Mouse (Mus musculus) Muller cell, postnatal 12 days (primary cell): ENCODE measurements around the gene Podnl1.

ENCODE experiments used
- DNase-seq: peaks from one replicate; pipeline ENCODE4 v3.0.0-alpha.2; 2015; ENCODE audit errors: inconsistent ontology term

The Podnl1 gene

DNA sequence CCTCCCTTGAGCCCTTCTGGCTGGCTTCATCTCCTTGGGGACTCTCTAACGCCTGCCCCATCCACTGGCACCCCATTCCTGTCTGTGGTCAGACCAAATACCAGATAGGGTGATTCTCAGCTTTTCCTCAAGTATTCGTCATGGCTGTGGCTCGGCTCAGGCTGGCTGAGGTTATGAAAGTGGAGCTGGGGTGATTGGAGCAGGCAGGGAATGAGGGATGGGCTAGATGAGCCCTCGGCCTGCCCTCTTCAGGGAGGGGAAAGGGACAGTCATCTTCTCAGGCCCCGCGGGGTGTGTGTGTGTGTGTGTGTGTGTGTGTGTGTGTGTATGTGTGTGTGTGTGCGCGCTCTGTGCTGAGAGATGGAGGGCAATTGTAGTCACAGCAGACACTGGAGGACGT lies at the start of gene Podnl1:
Gene Podnl1 (plus strand): TSS at position 334 of the 400 bp plus-strand sequence.
- DNase-seq = peak; percentile 93

DNA sequence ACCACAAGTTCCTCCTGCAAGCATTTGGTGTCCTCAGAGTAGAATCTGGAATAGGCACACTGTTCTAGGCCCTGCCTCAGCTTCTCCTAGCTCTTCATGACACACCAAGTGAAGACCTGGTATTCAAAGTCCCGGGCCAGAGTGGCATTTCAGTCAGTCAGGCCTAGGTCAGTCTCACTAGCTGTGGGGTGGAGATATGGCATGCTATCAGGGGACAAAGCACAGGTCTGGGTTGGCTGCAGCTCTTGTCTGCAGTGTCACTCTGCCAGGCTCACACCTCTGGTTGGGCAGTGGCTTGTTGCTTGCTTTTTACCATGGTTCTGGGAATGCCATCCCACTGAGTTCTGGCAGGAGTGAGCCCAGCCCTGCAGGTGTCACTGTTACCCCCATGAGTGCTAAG lies 49.4 kb upstream of the Podnl1 start:
- DNase-seq = no peak

DNA sequence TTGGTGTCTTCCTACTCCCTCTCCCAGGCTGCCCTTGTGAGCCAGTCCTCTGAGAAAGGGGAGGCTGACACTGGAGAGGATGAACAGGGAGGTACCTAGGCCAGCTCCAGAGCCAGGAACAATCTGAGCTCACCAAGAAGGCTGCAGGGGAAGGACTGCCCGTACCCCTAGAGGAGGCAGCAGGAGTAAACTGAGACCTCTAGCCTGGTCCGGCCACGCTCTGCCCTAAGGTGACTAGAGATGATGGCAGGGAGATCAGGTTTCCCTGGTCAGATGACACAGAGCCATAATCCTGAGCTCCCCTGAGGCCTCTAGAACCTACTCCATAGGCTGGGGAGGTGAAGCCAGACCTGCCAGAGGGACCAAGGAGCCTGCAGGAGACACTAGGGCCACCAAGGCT lies 48.9 kb upstream of the Podnl1 start:
- no peak for DNase-seq

DNA sequence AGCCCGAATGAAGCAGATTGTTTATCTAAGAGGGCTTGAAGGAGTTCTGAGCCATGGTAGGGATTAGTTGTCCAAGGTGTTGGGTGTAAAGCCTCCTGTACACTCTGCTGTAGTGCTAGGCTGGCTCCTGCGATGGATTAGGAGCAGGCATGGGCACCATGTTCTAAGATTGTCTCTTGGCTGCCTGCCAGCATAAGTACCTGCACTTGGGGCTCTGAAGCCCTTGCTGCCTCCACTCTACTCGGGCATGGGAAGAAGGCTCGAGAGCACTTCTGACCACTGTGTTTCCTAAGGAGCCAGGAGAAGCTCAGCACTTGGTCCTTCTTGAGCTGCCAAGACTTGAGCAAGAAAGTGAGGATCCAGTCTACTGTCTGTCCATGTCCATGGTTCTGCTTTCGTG lies 46.6 kb upstream of the Podnl1 start:
- DNase-seq = no peak

DNA sequence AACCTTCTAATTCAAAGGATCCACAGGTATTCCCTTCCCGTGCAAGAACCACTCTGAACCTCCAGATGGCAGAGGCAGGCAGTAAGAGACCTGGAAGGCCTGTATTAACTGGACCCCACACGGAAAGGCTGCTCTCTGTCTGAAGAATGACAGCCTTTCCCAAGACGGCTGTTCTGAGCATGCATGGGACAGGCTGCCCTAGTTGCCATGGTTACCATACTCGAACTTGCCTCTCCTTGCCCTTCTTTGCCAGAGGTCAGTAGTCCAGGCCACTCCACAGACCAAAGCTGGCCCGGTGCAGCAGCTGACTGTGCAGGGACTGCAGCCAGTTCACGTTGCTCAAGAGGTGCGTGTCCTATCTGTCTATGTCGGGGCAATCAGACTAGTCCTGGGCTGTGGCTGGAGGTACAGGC lies 42.0 kb upstream of the Podnl1 start:
- DNase-seq = peak; percentile 41

DNA sequence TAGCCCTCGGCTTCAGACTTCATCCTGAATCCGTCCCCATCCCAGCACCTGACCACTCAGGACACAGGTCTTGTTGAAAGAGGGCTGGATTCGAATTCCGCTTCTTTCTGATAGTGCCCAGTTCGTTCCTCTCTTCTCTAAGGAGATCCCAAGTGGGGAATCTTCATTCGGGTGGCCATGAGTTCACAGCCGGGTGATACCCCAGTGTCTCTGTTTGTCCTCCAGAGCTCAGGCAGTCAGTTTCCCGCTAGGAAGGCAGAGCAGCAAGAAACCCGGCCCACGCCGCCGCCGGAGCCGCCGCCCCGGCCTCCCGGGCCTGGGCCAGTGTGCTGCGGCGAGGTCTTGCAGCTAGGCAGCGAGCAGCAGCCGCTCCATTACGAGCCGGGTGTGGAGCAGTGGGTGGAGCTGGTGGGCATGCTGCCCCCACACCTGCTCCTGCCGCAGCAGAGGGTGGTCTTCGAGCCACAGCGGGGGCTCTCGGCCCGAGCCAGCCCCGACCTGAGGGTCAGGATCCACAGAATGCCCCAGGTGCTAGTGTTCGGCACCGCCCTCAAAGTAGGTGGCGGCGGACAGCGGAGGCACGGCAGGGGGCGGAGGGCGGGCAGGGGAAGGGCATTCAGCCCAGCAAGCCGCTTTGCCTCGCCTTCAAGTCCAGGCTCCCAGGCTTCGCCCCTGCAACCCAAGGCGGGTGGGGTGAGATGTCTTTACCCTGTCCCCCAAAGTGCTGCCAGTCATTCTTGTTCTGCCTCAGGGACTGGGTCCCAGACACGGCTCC lies 41.3 kb upstream of the Podnl1 start:
- DNase-seq = no peak

DNA sequence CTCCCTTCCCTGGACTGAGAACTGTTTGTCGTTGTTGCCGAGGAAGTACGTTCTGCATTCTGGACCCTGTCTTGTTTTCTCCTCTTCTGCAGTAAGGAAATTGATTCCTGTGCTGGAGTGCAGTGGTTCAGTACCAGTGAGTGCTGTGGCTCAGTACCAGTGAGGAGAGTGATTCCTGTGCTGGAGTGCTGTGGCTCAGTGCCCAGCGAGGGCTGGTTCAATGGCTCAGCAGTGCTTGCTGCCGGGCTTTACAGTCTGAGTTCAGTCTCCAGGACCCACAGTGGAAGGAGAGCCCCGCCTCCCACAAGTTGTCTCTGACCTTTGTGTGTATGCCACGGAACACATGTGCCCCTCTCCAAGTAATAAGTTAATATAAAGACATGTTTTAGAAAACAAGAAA lies 38.6 kb upstream of the Podnl1 start:
- no peak for DNase-seq

DNA sequence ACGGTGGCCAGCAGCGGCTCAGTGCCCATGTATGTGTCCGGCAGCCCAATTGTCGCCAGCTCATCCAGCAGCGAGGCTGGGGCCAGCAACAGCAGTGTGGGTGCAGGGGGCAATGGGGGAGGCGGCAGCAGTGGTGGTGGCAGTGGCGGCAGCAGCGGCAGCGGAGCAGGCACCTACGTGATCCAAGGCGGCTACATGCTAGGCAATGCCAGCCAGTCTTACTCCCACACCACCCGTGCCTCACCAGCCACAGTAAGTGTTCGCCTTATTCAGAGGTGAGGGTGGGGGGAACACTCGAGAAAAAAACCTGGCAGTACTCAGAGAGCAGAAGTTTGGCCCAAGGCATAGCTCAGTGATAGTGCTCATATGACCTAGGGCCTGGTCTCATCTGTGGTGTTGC lies 38.0 kb upstream of the Podnl1 start:
- DNase-seq = no peak

DNA sequence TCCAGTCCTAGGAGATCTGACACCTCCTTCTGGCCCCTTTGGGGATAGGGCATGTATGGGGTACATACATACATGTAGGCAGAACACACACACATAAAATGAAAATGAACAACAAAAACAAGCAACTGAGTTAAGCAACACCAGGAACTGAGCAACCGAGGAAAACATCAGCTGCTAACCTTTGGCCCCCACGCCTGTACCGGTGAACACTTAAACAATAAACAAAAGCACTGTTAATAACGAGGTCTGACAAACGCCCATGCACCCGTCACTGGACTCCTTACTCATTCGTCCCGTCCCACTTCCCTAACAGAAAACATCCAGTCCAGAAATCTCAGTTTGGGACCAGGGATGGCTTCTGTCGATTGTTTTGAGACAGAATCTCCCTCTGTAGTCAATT lies 36.5 kb upstream of the Podnl1 start:
- DNase-seq = no peak

DNA sequence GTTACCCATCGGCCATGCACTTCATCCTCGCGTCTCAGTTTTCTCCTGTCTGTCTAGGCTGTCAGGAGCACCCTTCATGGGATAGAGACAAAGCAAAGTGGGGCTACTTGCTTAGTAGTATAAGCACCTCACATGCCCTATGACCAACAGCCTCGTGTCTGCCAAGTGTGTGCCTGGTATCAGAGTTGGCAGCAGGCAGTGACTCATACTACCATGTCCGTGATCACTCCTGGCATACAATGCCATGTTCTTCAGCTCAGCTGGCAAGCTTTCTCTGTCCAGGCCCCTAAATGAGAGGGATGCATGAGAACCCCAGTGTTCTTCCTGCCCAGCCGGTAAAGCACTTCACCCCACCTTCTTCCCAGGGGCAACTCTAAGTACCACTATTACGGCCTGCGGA lies 35.2 kb upstream of the Podnl1 start:
- DNase-seq = peak; percentile 50

DNA sequence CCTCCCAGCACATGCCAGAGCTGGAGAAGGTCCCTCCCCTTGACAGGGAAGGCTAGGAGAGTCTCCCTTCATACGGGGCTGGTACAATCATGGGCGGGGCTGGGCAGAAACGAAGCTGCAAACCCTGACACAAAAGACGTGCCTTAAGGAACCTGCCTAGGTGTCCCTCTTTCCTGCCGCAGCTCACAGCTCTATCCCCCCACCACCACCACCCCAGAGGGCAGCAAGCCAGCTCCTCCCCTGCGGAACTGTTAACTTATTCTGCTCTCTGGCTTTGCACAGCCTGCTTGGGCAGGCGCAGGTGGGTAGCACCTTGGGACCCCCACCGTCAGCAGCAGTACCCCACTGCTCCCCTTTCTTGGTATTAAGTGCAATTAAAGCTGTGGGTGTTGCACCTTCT lies 29.7 kb upstream of the Podnl1 start:
- DNase-seq = no peak

DNA sequence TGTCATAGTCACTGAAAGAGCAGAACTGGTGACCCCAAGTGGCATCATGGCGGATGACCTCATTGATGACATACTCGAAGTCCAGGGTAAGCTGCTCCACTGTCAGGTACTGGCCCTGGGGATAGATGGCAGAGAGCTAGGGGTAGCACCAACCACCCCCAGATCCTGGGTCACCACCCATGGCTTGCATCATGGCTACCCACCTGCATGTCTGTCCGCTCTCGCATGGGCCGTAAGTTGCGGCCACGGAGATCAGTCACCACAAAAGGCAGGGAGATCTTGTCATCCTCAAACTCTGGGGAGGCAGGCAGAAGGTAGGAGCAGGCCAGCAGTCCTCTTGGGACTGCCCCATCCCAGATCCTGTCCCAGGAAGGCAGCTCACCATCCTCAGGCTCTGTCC lies 27.4 kb upstream of the Podnl1 start:
- no peak for DNase-seq

DNA sequence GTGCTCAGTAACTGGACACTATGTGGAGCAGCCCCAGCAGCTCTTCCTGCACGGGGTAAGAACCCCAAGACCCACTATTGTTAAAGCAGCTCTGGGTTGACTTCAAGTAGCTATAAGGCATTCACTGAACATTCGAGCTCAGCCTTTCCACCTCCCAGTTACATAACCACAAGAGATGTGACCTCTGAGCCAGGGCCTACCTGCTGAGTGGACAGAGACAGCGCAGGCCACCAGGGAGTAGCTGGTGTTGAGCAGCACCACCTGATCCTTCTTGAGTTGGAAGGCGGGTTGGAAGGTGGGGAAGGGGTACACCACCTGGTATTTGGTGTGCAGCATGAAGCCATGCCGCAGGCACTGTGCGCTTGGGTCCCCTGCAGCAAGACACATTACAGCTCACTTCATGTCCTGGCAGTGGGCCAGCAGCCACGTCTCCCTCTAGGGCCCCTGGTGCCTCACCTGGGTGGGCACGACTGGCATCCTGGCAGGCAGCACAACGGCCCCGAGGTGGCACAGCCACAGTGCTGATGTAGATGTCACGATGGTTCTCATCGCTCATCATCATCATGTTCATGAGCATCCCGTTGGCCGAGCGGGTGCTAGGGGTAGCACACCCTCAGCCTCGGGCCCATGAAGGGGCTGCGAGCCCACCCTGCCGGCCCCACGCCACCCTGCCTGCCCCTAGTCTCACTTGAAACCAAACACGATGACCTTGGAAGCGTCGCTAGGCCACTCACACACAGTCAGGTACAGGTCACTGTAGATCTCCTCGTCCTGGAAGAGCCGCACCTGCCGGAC lies 24.1 kb upstream of the Podnl1 start:
- DNase-seq = no peak

DNA sequence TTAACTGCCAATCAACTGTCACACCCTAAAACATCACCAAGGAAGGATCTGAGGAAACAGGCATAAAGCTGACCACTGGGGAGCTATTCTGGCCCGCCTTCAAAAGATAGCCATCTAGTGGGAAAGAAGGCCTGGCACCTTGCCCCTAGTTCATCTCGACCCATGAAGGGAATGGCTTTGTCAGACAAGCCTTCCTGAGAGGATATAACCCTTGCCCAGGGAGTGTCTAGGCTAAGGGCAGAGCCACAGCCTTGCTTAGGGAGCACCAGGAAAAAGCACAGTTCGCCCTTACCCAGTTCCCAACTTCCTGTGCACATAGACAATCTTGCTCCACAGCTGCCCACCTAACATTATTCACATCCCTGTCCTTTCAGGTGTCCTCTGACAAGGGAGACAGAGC lies 22.2 kb upstream of the Podnl1 start:
- DNase-seq = peak; percentile 42

DNA sequence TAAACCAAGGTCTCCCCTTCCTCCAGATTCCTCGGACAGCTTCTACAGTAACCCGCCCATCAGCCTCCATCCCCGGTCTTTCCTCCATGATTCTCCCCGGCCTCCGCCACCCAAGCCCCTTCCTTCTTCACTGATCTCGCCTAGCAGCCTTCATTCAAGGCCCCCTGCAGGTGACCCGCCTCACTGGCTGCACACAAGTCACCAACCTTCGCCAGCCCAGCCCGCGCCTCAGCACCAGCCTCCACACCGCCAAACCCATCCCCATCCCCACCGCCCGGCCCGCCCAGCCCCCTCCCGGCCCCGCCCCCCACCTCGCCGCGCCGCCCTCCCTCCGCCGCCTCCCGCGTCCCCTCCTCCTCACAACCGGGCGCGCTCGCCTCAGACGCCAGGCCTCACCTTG lies 21.6 kb upstream of the Podnl1 start:
- peak; percentile 81 for DNase-seq

DNA sequence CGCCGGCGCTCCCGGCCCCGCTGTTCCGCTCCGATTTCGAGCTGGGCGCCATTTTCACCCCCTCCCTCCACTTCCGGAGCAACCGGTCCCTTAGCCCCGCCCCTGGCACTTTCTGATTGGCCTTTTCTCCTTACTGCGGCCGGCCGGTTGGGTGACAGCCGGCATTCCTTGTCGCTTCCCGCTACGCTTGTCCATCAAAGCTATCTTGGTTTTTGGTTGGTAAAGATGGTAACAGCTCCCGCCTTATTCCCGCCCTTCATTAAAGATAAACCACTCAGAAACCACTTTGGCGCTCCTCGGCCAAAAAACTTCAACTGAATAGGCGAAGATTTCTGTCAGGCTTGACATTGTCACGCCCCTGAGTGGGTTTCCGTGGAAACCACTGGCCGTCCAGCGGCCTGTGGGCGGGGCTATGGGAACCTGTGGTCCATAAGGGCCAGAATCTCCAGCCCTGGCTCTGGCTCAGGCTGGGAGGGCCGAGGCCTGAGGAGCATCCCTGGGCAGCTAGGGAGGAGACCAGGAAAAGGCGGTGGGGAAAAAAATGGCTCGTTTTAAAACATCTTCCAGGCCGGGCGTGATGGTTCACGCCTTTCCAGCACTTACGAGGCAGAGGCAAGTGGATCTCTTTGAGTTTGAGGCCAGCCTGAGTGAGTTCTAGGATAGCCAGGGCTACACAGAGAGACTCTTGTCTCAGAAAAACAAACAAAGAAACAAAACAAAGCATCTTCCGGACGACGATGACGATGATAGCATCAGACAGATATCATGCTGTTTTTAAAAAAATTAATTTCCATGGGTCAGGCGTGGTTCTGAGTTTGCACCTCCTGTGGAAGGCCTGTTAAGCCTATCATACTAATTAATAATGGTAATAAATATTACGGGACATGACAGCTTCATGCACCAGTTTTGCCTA lies 20.8 kb upstream of the Podnl1 start, which contains the start of gene Dcaf15:
Gene Dcaf15 (minus strand): TSS at position 72 of the 913 bp plus-strand sequence.
- DNase-seq = peak; percentile 99

DNA sequence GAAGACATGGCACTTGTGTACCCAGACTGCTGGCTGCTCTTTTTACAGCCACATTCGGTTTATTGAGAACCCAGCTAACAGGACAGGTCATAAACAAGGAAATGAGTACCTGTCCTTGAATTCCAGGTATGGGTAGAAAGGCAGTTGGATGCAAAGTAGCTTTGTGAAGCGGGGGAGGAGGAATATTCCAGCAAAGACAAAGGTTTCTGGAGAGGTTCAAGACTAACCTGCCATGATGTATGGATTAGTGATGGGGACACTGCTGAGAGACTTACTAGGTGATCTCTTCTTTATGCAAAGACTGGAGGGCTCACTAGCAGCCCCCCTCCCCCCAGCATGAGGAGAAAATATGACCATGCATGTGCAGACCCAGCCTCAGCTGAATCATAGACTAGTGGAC lies 20.1 kb upstream of the Podnl1 start:
- no peak for DNase-seq

DNA sequence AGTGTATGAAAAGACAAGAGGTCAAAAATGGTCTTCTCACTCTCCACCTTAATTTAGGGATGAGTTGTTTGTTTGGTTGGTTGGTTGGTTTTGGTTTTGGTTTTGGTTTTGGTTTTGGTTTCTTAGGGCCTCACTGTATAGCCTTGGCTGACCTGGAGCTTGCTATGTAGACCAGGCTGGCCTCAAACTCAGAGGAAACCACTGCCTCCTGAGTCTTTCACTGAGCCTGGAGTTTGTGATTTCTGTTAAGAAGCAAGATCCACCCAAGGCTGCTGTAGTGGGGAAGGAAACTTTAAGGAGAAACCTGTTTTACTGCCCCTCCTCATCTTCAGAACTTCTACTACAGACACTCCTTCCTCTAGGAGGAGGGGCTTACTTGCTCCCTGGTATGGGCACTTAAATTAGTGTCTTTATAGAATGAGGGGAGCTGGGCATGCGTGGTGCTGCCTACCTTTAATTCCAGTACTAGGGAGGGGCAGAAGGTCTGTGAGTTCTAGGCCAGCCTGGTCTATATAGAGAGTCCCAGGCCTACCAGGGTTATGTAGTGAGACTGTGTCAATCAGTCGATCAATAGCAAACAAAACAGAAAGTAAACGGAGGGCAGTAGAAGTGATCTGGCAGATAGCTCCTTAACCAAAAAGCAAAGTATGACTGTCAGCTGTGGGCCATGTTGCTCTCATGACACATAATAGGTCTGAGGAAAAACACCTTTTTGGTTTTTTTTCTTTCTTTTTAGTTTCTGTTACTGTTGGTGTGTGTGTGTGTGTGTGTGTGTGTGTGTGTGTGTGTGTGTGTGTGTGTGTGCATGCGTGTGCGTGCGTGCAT lies 19.4 kb upstream of the Podnl1 start:
- DNase-seq = no peak

DNA sequence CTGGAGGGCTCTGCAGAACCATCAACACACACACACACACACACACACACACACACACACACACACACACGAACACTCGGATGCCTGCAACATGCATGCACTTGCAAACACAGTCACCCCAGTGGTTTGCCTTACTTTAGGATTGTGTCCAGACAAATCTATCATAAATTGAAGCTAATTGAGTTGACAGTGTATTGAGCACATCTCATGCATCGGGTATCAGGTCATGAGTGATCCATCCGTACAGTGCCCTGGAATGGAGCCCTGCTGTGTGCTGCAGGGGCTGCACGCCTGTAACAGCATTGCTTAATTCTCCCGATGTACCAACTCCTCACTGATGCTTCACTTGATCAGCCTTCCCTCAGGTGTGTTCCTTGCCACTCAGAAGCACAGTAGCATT lies 10.1 kb upstream of the Podnl1 start:
- no peak for DNase-seq

DNA sequence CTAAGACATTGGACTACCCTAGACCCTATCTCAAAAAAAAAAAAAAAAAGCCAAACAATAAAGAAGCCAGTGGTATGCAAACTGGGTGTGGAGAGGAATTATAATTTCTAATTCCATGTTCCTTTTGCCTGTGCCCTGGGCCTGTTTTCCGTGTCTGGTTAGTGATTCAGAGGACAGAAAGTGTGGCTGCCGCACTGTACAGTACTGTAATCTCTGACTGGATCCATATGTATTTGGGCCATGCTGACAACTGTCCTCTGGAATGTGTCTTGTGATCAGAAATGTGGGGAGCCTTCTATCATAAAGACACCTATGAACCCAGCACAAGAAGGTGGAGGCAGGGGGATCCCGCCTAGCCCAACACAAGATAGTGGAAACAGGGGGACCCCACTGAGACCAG lies 3.6 kb upstream of the Podnl1 start:
- DNase-seq = no peak

DNA sequence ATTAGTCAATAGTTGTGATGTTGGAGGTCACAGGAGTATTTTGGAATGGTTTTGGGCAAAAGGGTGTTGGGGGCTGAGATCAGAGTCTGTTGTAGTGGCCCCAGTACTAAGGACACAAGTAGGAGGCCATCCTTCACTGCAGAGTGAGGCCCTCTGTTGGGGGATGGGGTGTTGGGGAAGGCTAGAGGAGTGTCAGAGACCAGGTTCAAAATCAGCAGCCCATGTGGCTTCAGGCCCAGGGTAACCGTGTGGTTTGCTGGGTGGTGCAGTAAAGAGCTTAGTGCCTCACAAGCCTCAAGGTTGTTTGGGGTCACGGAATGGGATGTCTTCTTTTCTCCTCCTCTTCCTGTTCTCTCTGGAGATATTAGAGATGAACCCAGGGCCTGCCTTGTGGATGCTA lies 953 bp downstream of the Podnl1 start:
- no peak for DNase-seq
